Mouse (Mus musculus) hindbrain, embryonic 12.5 days (tissue): Measurements from ENCODE around the gene Prkab2. TPM values are rescaled to one million over a fixed set of nuclear protein-coding genes. Genes with fewer than 3 reads are reported as not detected.

Experiments used
- ATAC-seq: fragments of 200-750 bp; cut with Nextera tagmentation; 2 replicates; pipeline ENCODE4 v1.8.0; 2017; ENCODE audit warnings: moderate TSS enrichment; ENCODE audit not compliant: low FRiP score
- H3K27ac ChIP-seq: fragments of 300-500 bp; sonication (generic); 2 replicates; pipeline ENCODE4 v1.5.1; 2016; ENCODE audit warnings: mild to moderate bottlenecking
- H3K27me3 ChIP-seq: fragments of 300-500 bp; sonication (generic); 2 replicates; pipeline ENCODE4 v1.6.1; 2016; ENCODE audit warnings: mild to moderate bottlenecking
- H3K36me3 ChIP-seq: fragments of 300-500 bp; sonication (generic); 2 replicates; pipeline ENCODE4 v1.6.1; 2016; ENCODE audit warnings: mild to moderate bottlenecking
- H3K4me1 ChIP-seq: fragments of 300-500 bp; sonication (generic); 2 replicates; pipeline ENCODE4 v1.6.1; 2016
- H3K4me2 ChIP-seq: fragments of 300-500 bp; sonication (generic); replicated peaks from 2 replicates; pipeline ENCODE4 v1.6.1; 2016; ENCODE audit warnings: mild to moderate bottlenecking
- H3K4me3 ChIP-seq: fragments of 300-500 bp; sonication (generic); 2 replicates; pipeline ENCODE4 v1.5.1; 2016; ENCODE audit warnings: mild to moderate bottlenecking
- H3K9ac ChIP-seq: fragments of 300-500 bp; sonication (generic); 2 replicates; pipeline ENCODE4 v1.6.1; 2016; ENCODE audit warnings: mild to moderate bottlenecking, moderate library complexity
- H3K9me3 ChIP-seq: fragments of 300-500 bp; sonication (generic); replicated peaks from 2 replicates; pipeline ENCODE4 v1.6.1; 2016; ENCODE audit warnings: mild to moderate bottlenecking
- WGBS: fragments of 180-500 bp; shearing (Covaris S2); methylation state at CpG from one replicate; pipeline ENCODE4 v1.1.7; 2016; 5-methylcytosine and 5-hydroxymethylcytosine counted together
- microRNA-seq: library from miRNA; unstranded; fragments of <30 nt; microRNA quantifications from one replicate; pipeline ENCODE4, GENCODE M21; 2017
- polyA plus RNA-seq: library from polyadenylated mRNA; unstranded; fragments of >200 nt; fragmentation: Nextera tagmentation; extraction: Ambion mirVana; gene quantifications from 2 replicates; pipeline ENCODE4 v1.2.1, GENCODE M21; 2016

Prkab2 gene
- polyA plus RNA-seq, 1 experiment from 2014 or later = 9.3 TPM

- H3K4me3 ChIP-seq = no peak overlapping the region
- H3K27me3 ChIP-seq = no peaks in the 10 kb centered on the region
- no peak overlapping the region for H3K4me2 ChIP-seq
- H3K36me3 ChIP-seq = no peaks in the 10 kb centered on the region
- WGBS = 92% methylated on average over 11 of the region's 11 CpGs
- no peaks in the 10 kb centered on the region for H3K9me3 ChIP-seq
- ATAC-seq = no peak
- H3K4me1 ChIP-seq = no peaks in the 10 kb centered on the region
- H3K27ac ChIP-seq = no peak overlapping the region
- H3K9ac ChIP-seq = no peak overlapping the region
These were observed 44.6 kb downstream of the Prkab2 start for GRCm38 (mm10) chr3:97702448-97703080.

GRCm38 (mm10) chr3:97705508-97705907 lies 47.5 kb downstream of the Prkab2 start:
- no peaks in the 10 kb centered on the region for H3K9me3 ChIP-seq
- no peak overlapping the region for H3K9ac ChIP-seq
- no peaks in the 10 kb centered on the region for H3K36me3 ChIP-seq
- 84% methylated on average over 3 of the region's 3 CpGs for WGBS
- H3K27me3 ChIP-seq = no peaks in the 10 kb centered on the region
- H3K4me1 ChIP-seq = no peaks in the 10 kb centered on the region
- H3K4me2 ChIP-seq = no peak overlapping the region
- ATAC-seq = no peak
- no peak overlapping the region for H3K4me3 ChIP-seq
- no peak overlapping the region for H3K27ac ChIP-seq

DNA sequence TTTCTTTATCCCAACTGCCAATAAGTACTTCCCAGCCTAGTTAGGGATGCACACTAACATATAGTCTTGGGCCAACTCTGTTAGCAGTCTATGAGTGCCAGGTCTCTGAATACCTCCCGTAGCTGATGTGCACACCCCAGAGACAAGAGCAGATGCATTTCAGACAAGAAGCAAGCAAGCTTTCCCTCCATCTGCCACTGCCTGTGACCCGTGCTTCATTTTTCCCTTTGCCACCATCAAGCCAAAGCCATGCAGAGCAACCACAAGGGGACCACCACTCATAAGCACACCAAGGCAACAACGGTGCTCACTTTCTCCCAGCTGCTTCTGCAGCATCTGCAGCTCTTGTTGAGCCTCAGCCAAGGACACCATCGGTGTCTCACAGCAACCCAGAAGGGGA lies 48.6 kb downstream of the Prkab2 start:
- H3K9me3 ChIP-seq = no peaks in the 10 kb centered on the region
- no peak overlapping the region for H3K4me2 ChIP-seq
- no peaks in the 10 kb centered on the region for H3K27me3 ChIP-seq
- H3K27ac ChIP-seq = no peak overlapping the region
- ATAC-seq = no peak
- H3K4me1 ChIP-seq = no peaks in the 10 kb centered on the region
- no peak overlapping the region for H3K9ac ChIP-seq
- 86% methylated on average over 4 of the region's 4 CpGs for WGBS
- H3K36me3 ChIP-seq = no peaks in the 10 kb centered on the region
- H3K4me3 ChIP-seq = no peak overlapping the region

- Histone ChIP-seq H3K9ac (no peak overlapping the region), H3K4me3 (no peak overlapping the region), H3K36me3 (0 out of 2 replicates have a peak, but pooled peaks cover 4% of the 10 kb centered on the region), H3K4me1 (no peaks in the 10 kb centered on the region), H3K4me2 (no peak overlapping the region), H3K9me3 (no peaks in the 10 kb centered on the region), H3K27ac (no peak overlapping the region), H3K27me3 (no peaks in the 10 kb centered on the region)
- WGBS = 90% methylated on average over 11 of the region's 11 CpGs
- no peak for ATAC-seq
These were observed 52.1 kb downstream of the Prkab2 start for GRCm38 (mm10) chr3:97710134-97710533.

DNA sequence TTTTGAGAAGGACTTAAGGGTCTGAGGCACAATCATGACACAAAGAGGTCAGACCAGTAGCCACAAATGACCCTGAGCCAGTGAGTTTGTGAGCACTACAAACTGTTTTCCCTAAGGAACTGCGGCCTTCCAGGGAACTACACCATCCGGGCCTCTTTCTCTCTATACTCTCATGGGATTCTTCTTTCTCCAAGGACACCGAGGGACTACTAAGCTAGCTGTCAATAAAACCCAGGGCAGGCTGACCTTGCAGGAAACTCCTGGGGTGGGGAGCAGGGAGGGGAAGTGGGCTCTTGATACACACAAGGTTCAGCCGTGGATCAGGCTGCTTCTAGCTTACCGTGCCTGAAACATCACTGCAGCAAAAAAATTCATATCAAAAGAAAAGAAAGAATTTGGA lies 52.9 kb downstream of the Prkab2 start:
- H3K27ac ChIP-seq = no peak overlapping the region
- 63% methylated on average over 5 of the region's 5 CpGs for WGBS
- H3K36me3 ChIP-seq = 0 out of 2 replicates have a peak, but pooled peaks cover 4% of the 10 kb centered on the region
- H3K27me3 ChIP-seq = no peaks in the 10 kb centered on the region
- no peaks in the 10 kb centered on the region for H3K9me3 ChIP-seq
- H3K4me1 ChIP-seq = no peaks in the 10 kb centered on the region
- ATAC-seq = no peak
- no peak overlapping the region for H3K4me2 ChIP-seq
- H3K9ac ChIP-seq = no peak overlapping the region
- no peak overlapping the region for H3K4me3 ChIP-seq

DNA sequence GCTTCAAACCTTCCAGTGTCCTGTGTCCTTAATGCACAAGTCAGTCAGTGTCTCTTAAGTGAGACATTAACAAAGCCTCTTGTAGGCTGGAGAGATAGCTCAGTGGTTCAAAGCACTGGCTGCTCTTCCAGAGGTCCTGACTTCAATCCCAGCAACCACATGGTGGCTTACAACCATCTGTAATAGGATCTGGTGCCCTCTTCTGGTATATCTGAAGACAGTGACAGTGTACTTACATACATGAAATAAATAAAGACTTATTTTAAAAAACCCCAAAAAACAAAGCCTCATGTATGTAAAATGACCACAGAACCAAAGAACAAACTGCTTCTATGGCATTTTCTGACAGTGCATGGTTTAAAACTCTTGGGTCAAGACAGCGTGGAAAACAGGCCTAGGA lies 57.9 kb downstream of the Prkab2 start:
- Histone ChIP-seq H3K4me2 (no peak overlapping the region), H3K27me3 (no peaks in the 10 kb centered on the region), H3K36me3 (0 out of 2 replicates have a peak, but pooled peaks cover 4% of the 10 kb centered on the region), H3K27ac (no peak overlapping the region), H3K9ac (no peak overlapping the region), H3K9me3 (no peaks in the 10 kb centered on the region), H3K4me1 (no peaks in the 10 kb centered on the region), H3K4me3 (no peak overlapping the region)
- ATAC-seq = no peak
- 86% methylated on average over 1 of the region's 1 CpGs for WGBS

DNA sequence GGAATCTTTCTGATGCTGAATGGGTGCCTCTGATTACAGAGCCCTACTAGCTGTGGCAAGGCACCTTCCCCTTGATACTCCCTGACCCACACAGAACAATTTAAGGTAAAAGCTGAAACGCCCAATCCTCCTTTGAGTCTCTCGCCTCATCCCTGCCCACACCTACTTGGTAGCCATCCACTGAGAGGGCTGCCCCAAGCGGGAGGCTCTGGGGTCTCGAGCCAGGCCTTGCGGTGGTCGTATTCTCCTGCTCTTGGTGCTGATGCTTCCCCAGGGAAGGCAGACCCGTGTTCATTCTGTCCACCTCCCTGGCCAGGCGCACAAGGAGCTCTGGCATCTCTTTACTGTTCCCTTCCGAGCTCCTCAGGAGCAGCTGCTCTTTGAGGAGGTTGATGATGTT lies 61.1 kb downstream of the Prkab2 start:
- H3K27ac ChIP-seq = no peak overlapping the region
- WGBS = 84% methylated on average over 9 of the region's 9 CpGs
- no peaks in the 10 kb centered on the region for H3K4me1 ChIP-seq

More for the DNA sequence above, 61.1 kb downstream of the Prkab2 start:
- Histone ChIP-seq H3K4me2 (no peak overlapping the region), H3K9me3 (0 out of 2 replicates have a peak, but pooled peaks cover 9% of the 10 kb centered on the region), H3K9ac (no peak overlapping the region), H3K27me3 (no peaks in the 10 kb centered on the region), H3K4me3 (no peak overlapping the region), H3K36me3 (0 out of 2 replicates have a peak, but pooled peaks cover 7% of the 10 kb centered on the region)
- ATAC-seq = no peak

Small RNA genes lying within 50 kb of the gene (microRNA-seq; reads per million reads assigned to microRNA genes)
- not detected for gene Mir7225

Other genes with a start within 250 kb of the Prkab2 start
- gene Olfr1402, start 236.2 kb upstream of the Prkab2 start, polyA plus RNA-seq = not detected in 2 replicates
- 13.1 and 14.4 TPM in 2 replicates for gene Chd1l, start 48.0 kb upstream of the Prkab2 start, polyA plus RNA-seq
- gene Fmo5, start 29.4 kb upstream of the Prkab2 start, polyA plus RNA-seq = 1.1 and 1.5 TPM in 2 replicates
- gene Gm17651, start 16.5 kb downstream of the Prkab2 start, polyA plus RNA-seq = not detected in 2 replicates
- gene Pde4dip, start 230.5 kb downstream of the Prkab2 start, polyA plus RNA-seq = 50.7 and 54.9 TPM in 2 replicates
- gene Sec22b, start 243.0 kb downstream of the Prkab2 start, polyA plus RNA-seq = 104 and 114 TPM in 2 replicates